Mouse (Mus musculus) heart, postnatal 0 days (tissue): Measurements from ENCODE around the gene Fam173a. TPM values are rescaled to one million over a fixed set of nuclear protein-coding genes. Genes with fewer than 3 reads are reported as not detected.

Experiments used
- ATAC-seq: fragments of 200-750 bp; cut with Nextera tagmentation; 2 replicates; pipeline ENCODE4 v1.8.0; 2017; ENCODE audit warnings: low read depth, moderate number of reproducible peaks, moderate library complexity; ENCODE audit not compliant: insufficient read depth
- DNase-seq: peaks from one replicate; pipeline ENCODE4 v3.0.0-alpha.2; 2016; ENCODE audit warnings: low spot score
- H3K27ac ChIP-seq: fragments of 300-500 bp; sonication (generic); 2 replicates; pipeline ENCODE4 v1.5.1; 2014; ENCODE audit warnings: low read depth, mild to moderate bottlenecking
- H3K27me3 ChIP-seq: fragments of 300-500 bp; sonication (generic); 2 replicates; pipeline ENCODE4 v1.6.1; 2014; ENCODE audit warnings: low read length, mixed read lengths; ENCODE audit not compliant: control insufficient read depth, insufficient read depth
- H3K36me3 ChIP-seq: fragments of 300-500 bp; sonication (generic); replicated peaks from 2 replicates; pipeline ENCODE4 v1.6.1; 2014; ENCODE audit warnings: low read length, mixed read lengths; ENCODE audit not compliant: control insufficient read depth, insufficient read depth
- H3K4me1 ChIP-seq: fragments of 300-500 bp; sonication (generic); 2 replicates; pipeline ENCODE4 v1.6.1; 2014; ENCODE audit warnings: antibody characterized with exemption; ENCODE audit not compliant: control insufficient read depth, insufficient read depth
- H3K4me2 ChIP-seq: fragments of 300-500 bp; sonication (generic); 2 replicates; pipeline ENCODE4 v1.6.1; 2014; ENCODE audit warnings: low read depth, mild to moderate bottlenecking, low read length, moderate library complexity
- H3K4me3 ChIP-seq: fragments of 300-500 bp; sonication (generic); 2 replicates; pipeline ENCODE4 v1.5.1; 2014; ENCODE audit warnings: low read depth, low read length
- H3K9ac ChIP-seq: fragments of 300-500 bp; sonication (generic); replicated peaks from 2 replicates; pipeline ENCODE4 v1.6.1; 2014; ENCODE audit warnings: low read depth, low read length, mixed read lengths
- H3K9me3 ChIP-seq: fragments of 300-500 bp; sonication (generic); replicated peaks from 2 replicates; pipeline ENCODE4 v1.6.1; 2016; ENCODE audit warnings: low read length; ENCODE audit not compliant: control insufficient read depth
- CTCF ChIP-seq: IDR thresholded peaks from 2 replicates; pipeline ENCODE4 v1.5.1; 2016; ENCODE audit warnings: antibody characterized with exemption, control low read depth, low read depth
- EP300 ChIP-seq: IDR thresholded peaks from 2 replicates; pipeline ENCODE4 v1.6.1; 2016; ENCODE audit warnings: antibody characterized with exemption, low read depth
- WGBS: fragments of 180-500 bp; shearing (Covaris S2); extraction: QIAGEN DNeasy Blood & Tissue Kit; methylation state at CpG from one replicate; pipeline ENCODE4 v1.1.7; 2014; 5-methylcytosine and 5-hydroxymethylcytosine counted together
- polyA plus RNA-seq: library from polyadenylated mRNA; unstranded; fragments of >200 nt; fragmentation: Nextera tagmentation; extraction: Ambion mirVana; gene quantifications from 2 replicates; pipeline ENCODE4 v1.2.1, GENCODE M21; 2015
- total RNA-seq: library from RNA; depleted of rRNA; stranded (reverse); fragments of >200 nt; gene quantifications from 2 replicates; pipeline ENCODE4 v1.2.3, GENCODE M21; 2014; ENCODE audit warnings: low replicate concordance

The Fam173a gene
- total and polyA plus RNA-seq, 2 experiments from 2014 or later: 32.5 to 55.6 TPM

GRCm38 (mm10) chr17:25837533-25837932, 44.8 kb upstream of the Fam173a start:
- H3K4me1 ChIP-seq: peaks cover 29% of the 10 kb centered on the region
- no peaks in the 10 kb centered on the region for H3K27me3 ChIP-seq

GRCm38 (mm10) chr17:25837076-25837410, 44.3 kb upstream of the Fam173a start, which contains the start of gene Rhbdl1:
Gene Rhbdl1 (minus strand): TSS chr17:25837295.
- under 1% methylated on average over 29 of the region's 29 CpGs for WGBS
- peak within 1 kb of the TSS; percentile 77 for H3K27ac ChIP-seq
- TF ChIP-seq CTCF: no peak
- TF ChIP-seq EP300: no peak
- ATAC-seq (peak; percentile 7), DNase-seq (peak; percentile 61)
- H3K9me3 ChIP-seq: no peaks in the 10 kb centered on the region
- peaks cover 42% of the 10 kb centered on the region for H3K36me3 ChIP-seq
- H3K27me3 ChIP-seq: no peaks in the 10 kb centered on the region
- peak within 1 kb of the TSS; percentile 57 for H3K9ac ChIP-seq
- H3K4me1 ChIP-seq: peaks cover 31% of the 10 kb centered on the region
- H3K4me3 ChIP-seq: peak within 1 kb of the TSS; percentile 48
- peak within 1 kb of the TSS; percentile 86 for H3K4me2 ChIP-seq

More at GRCm38 (mm10) chr17:25837533-25837932, 44.8 kb upstream of the Fam173a start:
- Histone ChIP-seq H3K9me3 (no peaks in the 10 kb centered on the region), H3K4me2 (0 out of 2 replicates have a peak overlapping the region, but pooled peaks have one; percentile 86), H3K36me3 (peaks cover 47% of the 10 kb centered on the region), H3K27ac (peak overlapping the region; percentile 77), H3K4me3 (no peak overlapping the region), H3K9ac (no peak overlapping the region; the same call in 1 of the 2 replicates)
- TF ChIP-seq CTCF: no peak
- no peak for TF ChIP-seq EP300
- ATAC-seq (no peak), DNase-seq (no peak)
- 32% methylated on average over 3 of the region's 3 CpGs for WGBS

- WGBS: 21% methylated on average over 23 of the region's 23 CpGs
- Histone ChIP-seq H3K36me3 (peaks cover 38% of the 10 kb centered on the region), H3K4me1 (peaks cover 36% of the 10 kb centered on the region), H3K9ac (peak overlapping the region; percentile 57), H3K27ac (peak overlapping the region; percentile 77), H3K9me3 (no peaks in the 10 kb centered on the region), H3K4me3 (peak overlapping the region; percentile 48), H3K27me3 (no peaks in the 10 kb centered on the region), H3K4me2 (peak overlapping the region; percentile 86)
- DNase-seq: no peak
- TF ChIP-seq CTCF (no peak), EP300 (no peak)
- no peak for ATAC-seq
These were observed 43.8 kb upstream of the Fam173a start for GRCm38 (mm10) chr17:25836397-25837075.

- ATAC-seq (no peak), DNase-seq (no peak)
- Histone ChIP-seq H3K9ac (0 out of 2 replicates have a peak overlapping the region, but pooled peaks have one; percentile 57), H3K27me3 (no peaks in the 10 kb centered on the region), H3K27ac (peak overlapping the region; percentile 77), H3K9me3 (no peaks in the 10 kb centered on the region), H3K36me3 (peaks cover 38% of the 10 kb centered on the region), H3K4me1 (peaks cover 43% of the 10 kb centered on the region), H3K4me3 (no peak overlapping the region), H3K4me2 (peak overlapping the region; percentile 95; the same call in 1 of the 2 replicates)
- 92% methylated on average over 16 of the region's 16 CpGs for WGBS
- no peak for TF ChIP-seq CTCF
- TF ChIP-seq EP300: no peak
These were observed 43.1 kb upstream of the Fam173a start for GRCm38 (mm10) chr17:25835816-25836215.

GRCm38 (mm10) chr17:25835301-25835700, 42.6 kb upstream of the Fam173a start:
- Histone ChIP-seq H3K36me3 (peaks cover 38% of the 10 kb centered on the region), H3K4me3 (no peak overlapping the region), H3K27ac (no peak overlapping the region), H3K9ac (no peak overlapping the region), H3K9me3 (no peaks in the 10 kb centered on the region), H3K27me3 (no peaks in the 10 kb centered on the region), H3K4me2 (peak overlapping the region; percentile 95; the same call in 1 of the 2 replicates), H3K4me1 (peaks cover 43% of the 10 kb centered on the region)
- TF ChIP-seq CTCF: no peak
- no peak for TF ChIP-seq EP300
- DNase-seq (no peak), ATAC-seq (no peak)
- 95% methylated on average over 7 of the region's 7 CpGs for WGBS
